Mouse (Mus musculus) ES-E14 (cell line): ENCODE data around the gene Pole2. TPM values are rescaled to one million over a fixed set of nuclear protein-coding genes. Genes with fewer than 3 reads are reported as not detected.
"Not testable (repeated sequence)": the region's sequence is repeated elsewhere in the genome, so short reads cannot be mapped to it uniquely, and the experiment has no call there.

ENCODE experiments used
- DNase-seq: peaks from one replicate; pipeline ENCODE4 v3.0.0-alpha.2; 2013; ENCODE audit warnings: low read depth, low spot score
- H3K27ac ChIP-seq: 2 replicates; pipeline ENCODE4 v1.5.1; 2012; ENCODE audit warnings: low read depth, mild to moderate bottlenecking, low read length, moderate library complexity, mixed read lengths; ENCODE audit not compliant: poor library complexity, insufficient read depth, severe bottlenecking
- H3K36me3 ChIP-seq: 2 replicates; pipeline ENCODE4 v1.6.1; 2012; ENCODE audit warnings: mild to moderate bottlenecking, low read length, moderate library complexity, mixed read lengths; ENCODE audit not compliant: control insufficient read depth, poor library complexity, insufficient read depth, severe bottlenecking
- H3K4me1 ChIP-seq, 2 experiments: fragments of 150-350 bp in 1 of 2; sonication (generic) in 1 of 2; 2 replicates each; pipeline ENCODE4 v1.6.1; 2012; ENCODE audit warnings: low read length in 2 of 2, mild to moderate bottlenecking in 1 of 2, mixed read lengths in 1 of 2; ENCODE audit not compliant: control insufficient read depth in 2 of 2, insufficient read depth in 2 of 2, poor library complexity in 1 of 2
- H3K4me3 ChIP-seq, 2 experiments: fragments of 150-350 bp in 1 of 2; sonication (generic) in 1 of 2; 2 replicates each; pipeline ENCODE4 v1.5.1; 2012; ENCODE audit warnings: low read length in 2 of 2, low read depth in 1 of 2, mild to moderate bottlenecking in 1 of 2, mixed read lengths in 1 of 2; ENCODE audit not compliant: insufficient read depth in 1 of 2, poor library complexity in 1 of 2, severe bottlenecking in 1 of 2
- H3K9ac ChIP-seq: 2 replicates; pipeline ENCODE4 v1.6.1; 2012; ENCODE audit warnings: low read depth, mild to moderate bottlenecking, low read length, mixed read lengths; ENCODE audit not compliant: poor library complexity, insufficient read depth, severe bottlenecking
- H3K9me3 ChIP-seq: fragments of 150-350 bp; sonication (generic); 2 replicates; pipeline ENCODE4 v1.6.1; 2012; ENCODE audit warnings: low read depth, mild to moderate bottlenecking, low read length; ENCODE audit not compliant: control insufficient read depth, insufficient read depth
- CHD2 ChIP-seq: IDR thresholded peaks from 2 replicates; pipeline ENCODE4 v1.6.1; 2014; ENCODE audit warnings: mild to moderate bottlenecking, low read depth, low read length, inconsistent platforms
- HCFC1 ChIP-seq: IDR thresholded peaks from 2 replicates; pipeline ENCODE4 v1.6.1; 2012; ENCODE audit warnings: low read length, inconsistent platforms, borderline replicate concordance; ENCODE audit not compliant: insufficient read depth
- MAFK ChIP-seq: IDR thresholded peaks from 2 replicates; pipeline ENCODE4 v1.6.1; 2014; ENCODE audit warnings: mild to moderate bottlenecking, low read depth, low read length, inconsistent platforms; ENCODE audit not compliant: insufficient read depth
- ZC3H11A ChIP-seq: IDR thresholded peaks from 2 replicates; pipeline ENCODE4 v1.6.1; 2012; ENCODE audit warnings: low read depth, mild to moderate bottlenecking, inconsistent platforms, low read length, borderline replicate concordance
- ZNF384 ChIP-seq: IDR thresholded peaks from 2 replicates; pipeline ENCODE4 v1.6.1; 2012; ENCODE audit warnings: low read depth, low read length, inconsistent platforms
- in situ Hi-C, 2 experiments: fragments of 600-800 bp; cut with MboI; formaldehyde crosslinking; loops; one replicate each; pipeline ENCODE4 v1.15.1; 2025; ENCODE audit warnings: low sequenced_read_pairs in 2 of 2, inconsistent platforms in 1 of 2; ENCODE audit not compliant: unreplicated experiment in 2 of 2
- total RNA-seq: library from RNA; depleted of rRNA; stranded (reverse); fragments of 300-350 nt; gene quantifications from 2 replicates; pipeline ENCODE4 v1.2.3, GENCODE M21; 2012

The Pole2 gene
- total RNA-seq, 1 experiment, result 24.4 TPM

- Histone ChIP-seq H3K36me3 (peaks cover 14% of the 10 kb centered on the region), H3K4me3 (peak overlapping the region; percentile 19 to 59; a peak in 2 of 4 replicates), H3K4me1 (peaks cover 0 to 5% of the 10 kb centered on the region in 2 experiments; a peak in 3 of 4 replicates), H3K27ac (no peak overlapping the region), H3K9me3 (no peaks in the 10 kb centered on the region), H3K9ac (no peak overlapping the region)
- TF ChIP-seq HCFC1 (no peak), CHD2 (no peak), MAFK (no peak), ZNF384 (peak; percentile 67; the same call in 1 of the 2 replicates)
- DNase-seq, result peak; percentile 84
- in situ Hi-C loops, result no loop called here
These were observed 68.4 kb downstream of the Pole2 start for GRCm38 (mm10) chr12:69159578-69159940.

GRCm38 (mm10) chr12:69158765-69159577 lies 69.0 kb downstream of the Pole2 start, which contains the start of gene Rps29:
Gene Rps29 (minus strand): TSS chr12:69159186.
- Histone ChIP-seq H3K9ac (peak within 1 kb of the TSS; percentile 92), H3K27ac (peak within 1 kb of the TSS; percentile 89), H3K36me3 (peaks cover 14% of the 10 kb centered on the region), H3K4me3 (peak within 1 kb of the TSS; percentile 86 to 98)
- in situ Hi-C loops, H3K4me1 ChIP-seq, H3K9me3 ChIP-seq: not testable (repeated sequence)
- TF ChIP-seq MAFK, result peak; percentile 26; the same call in 1 of the 2 replicates
- peak; percentile 61; the same call in 1 of the 2 replicates for TF ChIP-seq HCFC1
- peak; percentile 99 for DNase-seq

- in situ Hi-C loops, result no loop called here
- no peak for DNase-seq
- Histone ChIP-seq H3K9me3 (no peaks in the 10 kb centered on the region), H3K27ac (peak overlapping the region; percentile 89), H3K36me3 (peaks cover 14% of the 10 kb centered on the region), H3K4me1 (peaks cover 0 to 5% of the 10 kb centered on the region in 2 experiments; a peak in 2 of 4 replicates), H3K9ac (peak overlapping the region; percentile 92), H3K4me3 (peak overlapping the region; percentile 86 to 98)
- TF ChIP-seq MAFK (no peak), HCFC1 (no peak), ZNF384 (no peak), CHD2 (no peak), ZC3H11A (no peak)
These were observed 69.6 kb downstream of the Pole2 start for GRCm38 (mm10) chr12:69158366-69158764.

- H3K27ac ChIP-seq, result peak overlapping the region; percentile 41; the same call in 1 of the 2 replicates
- H3K4me3 ChIP-seq, result peak overlapping the region; percentile 2 to 86; a peak in 1 of 4 replicates
- peaks cover 0 to 4% of the 10 kb centered on the region in 2 experiments; a peak in 2 of 4 replicates for H3K4me1 ChIP-seq
- TF ChIP-seq HCFC1 (no peak), MAFK (no peak), ZNF384 (no peak), ZC3H11A (no peak), CHD2 (no peak; the same call in 1 of the 2 replicates)
- DNase-seq, result no peak
- no peaks in the 10 kb centered on the region for H3K9me3 ChIP-seq
- peak overlapping the region; percentile 92; the same call in 1 of the 2 replicates for H3K9ac ChIP-seq
- peaks cover 14% of the 10 kb centered on the region for H3K36me3 ChIP-seq
- in situ Hi-C loops, result no loop called here
These were observed 70.9 kb downstream of the Pole2 start for GRCm38 (mm10) chr12:69157107-69157506.
